Mouse (Mus musculus): Measurements from ENCODE around the gene Acbd4. TPM values are rescaled to one million over a fixed set of nuclear protein-coding genes. Genes with fewer than 3 reads are reported as not detected.
A peak's percentile ranks its signal among the peaks of the same experiment; 100 is the strongest.

Acbd4 gene
- polyA plus RNA-seq, 1 experiment = 46.5 TPM

DNA sequence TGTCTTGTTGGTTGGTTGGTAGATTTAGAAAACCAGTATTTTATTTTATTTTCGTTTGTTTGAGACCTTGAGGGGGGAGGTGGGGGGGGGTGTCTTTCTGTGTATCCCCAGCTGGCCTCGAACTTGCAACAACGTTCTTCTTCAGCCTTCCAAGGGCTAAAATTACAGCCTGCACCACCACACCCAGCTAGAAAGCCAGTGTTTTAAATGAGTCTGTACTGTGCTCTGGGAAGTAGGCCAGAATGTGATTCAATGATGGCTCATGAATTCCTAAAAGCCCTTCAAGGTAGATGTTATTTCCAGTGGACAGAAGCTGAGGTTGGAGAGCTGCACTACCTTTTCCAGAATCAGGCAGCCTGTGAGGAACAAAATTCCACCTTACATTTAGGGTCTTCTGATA lies 32.7 kb downstream of the Acbd4 start:
- 63% methylated on average over 3 of the region's 3 CpGs for WGBS
- no peak for DNase-seq
- Histone ChIP-seq H3K4me3 (replicated peaks; ENCODE audit: extremely low read depth, low read depth, low read length) (no peak overlapping the region), H3K4me1 (ENCODE audit: control insufficient read depth, insufficient read depth, low read length) (peaks cover 11% of the 10 kb centered on the region; the same call in 1 of the 2 replicates)
- TF ChIP-seq CTCF (IDR thresholded peaks at IDR 0.05; ENCODE audit: insufficient read depth, low read length) (no peak), POLR2A (IDR thresholded peaks at IDR 0.05; ENCODE audit: borderline replicate concordance, extremely low read depth, low read depth, low read length) (no peak)

DNA sequence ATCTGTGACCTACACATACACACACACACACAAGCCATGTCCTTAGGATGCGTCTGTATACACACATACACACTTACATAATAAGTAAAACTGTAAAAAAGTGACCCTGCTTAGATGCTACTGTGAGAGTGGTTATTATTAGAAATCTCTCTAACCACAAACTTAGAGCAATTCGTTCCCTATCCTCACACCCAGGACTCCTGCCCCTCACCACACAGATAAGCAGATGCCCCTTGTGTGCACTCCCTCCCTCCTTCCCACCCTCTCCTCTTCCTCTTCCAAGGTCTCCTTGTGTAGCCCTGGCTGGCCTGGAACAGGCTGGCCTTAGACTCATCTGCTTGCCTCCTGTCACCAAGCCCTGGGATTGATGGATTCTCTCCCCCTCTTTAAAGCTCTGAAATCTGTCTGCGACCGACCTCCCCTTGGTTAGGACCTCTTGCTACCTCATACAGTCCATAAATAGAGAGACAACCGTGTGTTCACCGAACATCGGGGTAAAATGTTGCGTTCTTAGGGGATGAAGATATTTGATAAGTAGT lies 34.6 kb downstream of the Acbd4 start:
- TF ChIP-seq POLR2A (IDR thresholded peaks at IDR 0.05; ENCODE audit: borderline replicate concordance, extremely low read depth, low read depth, low read length) (no peak), CTCF (IDR thresholded peaks at IDR 0.05; ENCODE audit: insufficient read depth, low read length) (no peak)
- 80% methylated on average over 8 of the region's 8 CpGs for WGBS

DNA sequence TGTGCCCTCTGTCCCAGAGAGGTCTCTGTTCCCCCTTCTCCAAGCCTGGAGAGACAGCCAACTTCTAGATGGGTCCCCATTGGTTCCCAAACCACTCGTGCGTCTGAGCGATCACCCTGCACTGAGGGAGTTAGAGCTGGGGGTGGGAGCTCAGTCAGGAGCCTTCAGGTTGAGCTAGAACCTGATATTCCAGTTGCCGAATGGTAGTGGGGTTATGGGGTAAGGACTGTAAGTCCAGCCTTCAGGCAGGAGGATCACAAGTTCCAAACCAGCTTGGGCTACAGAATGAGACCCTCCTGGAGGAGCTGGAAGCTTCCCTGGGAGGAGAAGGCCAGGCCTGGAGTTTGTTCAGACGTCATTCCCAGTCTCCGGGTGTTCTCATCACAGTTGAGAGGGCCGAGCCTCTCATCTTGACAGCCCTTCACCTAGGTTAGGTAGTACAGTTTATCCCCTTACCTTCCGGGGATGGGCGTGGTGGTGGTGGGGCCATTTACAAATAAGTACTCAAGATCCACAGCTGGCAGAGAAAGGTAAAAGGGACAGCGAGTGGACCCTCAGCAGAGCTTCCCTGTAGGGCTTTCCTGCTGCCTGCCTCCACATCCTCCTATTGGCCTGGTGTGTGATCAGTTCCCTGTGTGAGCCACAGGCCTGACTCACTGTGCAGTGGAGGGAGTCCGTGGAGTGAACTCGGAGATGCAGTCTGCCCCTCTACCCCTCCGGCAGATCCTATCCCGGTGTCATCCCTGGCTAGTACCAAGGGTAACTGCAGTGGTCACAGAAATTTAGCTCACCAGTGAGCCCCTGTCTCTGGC lies 38.7 kb downstream of the Acbd4 start:
- Histone ChIP-seq H3K4me3 (replicated peaks; ENCODE audit: extremely low read depth, low read depth, low read length) (no peak overlapping the region), H3K4me1 (ENCODE audit: control insufficient read depth, insufficient read depth, low read length) (peaks cover 22% of the 10 kb centered on the region)
- DNase-seq = no peak
- TF ChIP-seq POLR2A (IDR thresholded peaks at IDR 0.05; ENCODE audit: borderline replicate concordance, extremely low read depth, low read depth, low read length) (no peak), CTCF (IDR thresholded peaks at IDR 0.05; ENCODE audit: insufficient read depth, low read length) (no peak)
- WGBS = 69% methylated on average over 14 of the region's 14 CpGs

More for the DNA sequence above, 34.6 kb downstream of the Acbd4 start:
- Histone ChIP-seq H3K4me1 (ENCODE audit: control insufficient read depth, insufficient read depth, low read length) (peaks cover 15% of the 10 kb centered on the region), H3K4me3 (replicated peaks; ENCODE audit: extremely low read depth, low read depth, low read length) (no peak overlapping the region)
- no peak for DNase-seq

DNA sequence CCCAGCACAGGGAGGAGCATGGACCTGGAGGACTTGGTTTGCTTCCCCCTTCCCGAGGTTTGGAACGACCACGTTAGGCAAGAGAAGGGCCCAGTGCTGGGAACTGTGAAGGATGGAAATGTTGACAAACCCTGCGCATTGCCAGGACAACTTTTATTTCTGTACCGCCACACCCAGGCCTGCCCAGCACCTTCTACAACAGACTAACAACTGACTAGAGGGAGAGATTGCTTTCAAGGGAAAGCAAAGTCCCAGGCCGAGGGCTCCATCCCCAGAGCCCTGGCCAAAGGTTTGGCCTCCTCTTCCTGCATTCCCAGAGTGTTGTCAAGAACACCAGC lies 39.2 kb downstream of the Acbd4 start:
- 18% methylated on average over 6 of the region's 6 CpGs for WGBS
- TF ChIP-seq CTCF (IDR thresholded peaks at IDR 0.05; ENCODE audit: insufficient read depth, low read length) = no peak
- TF ChIP-seq POLR2A (IDR thresholded peaks at IDR 0.05; ENCODE audit: borderline replicate concordance, extremely low read depth, low read depth, low read length) = no peak
- H3K4me3 ChIP-seq (replicated peaks; ENCODE audit: extremely low read depth, low read depth, low read length) = no peak overlapping the region
- peaks cover 22% of the 10 kb centered on the region for H3K4me1 ChIP-seq (ENCODE audit: control insufficient read depth, insufficient read depth, low read length)
- peak; percentile 24 for DNase-seq

DNA sequence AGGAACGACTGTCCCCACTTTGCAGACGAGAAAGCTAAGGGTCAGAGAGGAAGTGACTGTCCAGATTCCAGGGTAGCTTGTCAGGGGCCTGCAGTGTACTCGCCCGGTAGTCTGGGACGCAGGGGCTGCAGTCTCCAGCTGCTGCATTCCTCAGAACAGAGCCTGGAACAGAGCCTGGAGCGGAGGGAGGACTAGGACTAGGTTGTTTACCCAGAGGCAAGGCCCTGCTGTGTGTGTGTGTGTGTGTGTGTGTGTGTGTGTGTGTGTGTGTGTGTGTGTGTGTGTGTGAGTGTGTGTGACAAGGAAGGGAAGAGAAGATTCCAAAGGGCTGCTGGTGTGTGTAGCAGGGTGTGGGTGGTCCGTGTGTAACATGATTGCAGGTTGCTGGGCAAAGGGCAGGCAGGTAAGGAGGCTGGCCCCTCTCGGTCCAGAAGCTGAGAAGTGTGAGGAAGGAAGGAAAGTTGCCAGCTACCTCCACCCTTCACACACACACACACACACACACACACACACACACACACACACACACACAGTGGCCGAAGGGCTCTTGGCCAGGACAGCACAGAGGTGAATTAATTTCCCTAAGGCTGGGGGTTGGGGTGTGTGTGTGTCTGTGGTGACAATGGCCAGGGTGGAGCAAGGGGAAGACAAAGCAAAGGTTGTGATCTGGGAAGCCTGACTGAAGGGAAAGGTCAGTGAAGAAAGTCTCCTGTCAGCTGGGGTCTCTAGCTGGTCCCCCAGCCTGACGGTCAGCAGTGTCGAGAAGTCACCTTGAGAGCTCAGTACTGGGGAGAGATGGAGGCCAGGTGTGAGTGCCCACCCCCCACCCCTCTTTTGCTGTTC lies 39.8 kb downstream of the Acbd4 start:
- WGBS = 17% methylated on average over 11 of the region's 11 CpGs
- Histone ChIP-seq H3K4me3 (replicated peaks; ENCODE audit: extremely low read depth, low read depth, low read length) (no peak overlapping the region), H3K4me1 (ENCODE audit: control insufficient read depth, insufficient read depth, low read length) (peaks cover 22% of the 10 kb centered on the region)
- peak; percentile 63 for DNase-seq
- peak; percentile 34; the same call in 1 of the 2 replicates for TF ChIP-seq POLR2A (IDR thresholded peaks at IDR 0.05; ENCODE audit: borderline replicate concordance, extremely low read depth, low read depth, low read length)
- no peak for TF ChIP-seq CTCF (IDR thresholded peaks at IDR 0.05; ENCODE audit: insufficient read depth, low read length)

DNA sequence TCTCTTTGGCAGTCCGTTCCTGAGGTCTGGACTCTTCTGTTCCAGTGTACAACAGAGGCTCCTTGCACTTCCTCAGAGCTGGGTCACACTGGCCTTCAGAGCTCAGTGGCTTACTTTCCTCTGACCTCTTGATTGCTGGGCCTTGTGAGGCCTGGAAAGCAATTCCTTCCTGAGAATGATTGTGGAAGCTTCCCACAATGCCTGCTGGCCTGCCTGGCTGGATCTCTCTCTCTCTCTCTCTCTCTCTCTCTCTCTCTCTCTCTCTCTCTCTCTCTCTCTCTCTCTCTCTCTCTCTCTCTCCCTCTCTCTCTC lies 40.4 kb downstream of the Acbd4 start:
- no peak for TF ChIP-seq POLR2A (IDR thresholded peaks at IDR 0.05; ENCODE audit: borderline replicate concordance, extremely low read depth, low read depth, low read length)
- Histone ChIP-seq H3K4me1 (ENCODE audit: control insufficient read depth, insufficient read depth, low read length) (peaks cover 22% of the 10 kb centered on the region), H3K4me3 (replicated peaks; ENCODE audit: extremely low read depth, low read depth, low read length) (no peak overlapping the region)
- peak; percentile 26 for DNase-seq
- 6% methylated on average over 1 of the region's 1 CpGs for WGBS

DNA sequence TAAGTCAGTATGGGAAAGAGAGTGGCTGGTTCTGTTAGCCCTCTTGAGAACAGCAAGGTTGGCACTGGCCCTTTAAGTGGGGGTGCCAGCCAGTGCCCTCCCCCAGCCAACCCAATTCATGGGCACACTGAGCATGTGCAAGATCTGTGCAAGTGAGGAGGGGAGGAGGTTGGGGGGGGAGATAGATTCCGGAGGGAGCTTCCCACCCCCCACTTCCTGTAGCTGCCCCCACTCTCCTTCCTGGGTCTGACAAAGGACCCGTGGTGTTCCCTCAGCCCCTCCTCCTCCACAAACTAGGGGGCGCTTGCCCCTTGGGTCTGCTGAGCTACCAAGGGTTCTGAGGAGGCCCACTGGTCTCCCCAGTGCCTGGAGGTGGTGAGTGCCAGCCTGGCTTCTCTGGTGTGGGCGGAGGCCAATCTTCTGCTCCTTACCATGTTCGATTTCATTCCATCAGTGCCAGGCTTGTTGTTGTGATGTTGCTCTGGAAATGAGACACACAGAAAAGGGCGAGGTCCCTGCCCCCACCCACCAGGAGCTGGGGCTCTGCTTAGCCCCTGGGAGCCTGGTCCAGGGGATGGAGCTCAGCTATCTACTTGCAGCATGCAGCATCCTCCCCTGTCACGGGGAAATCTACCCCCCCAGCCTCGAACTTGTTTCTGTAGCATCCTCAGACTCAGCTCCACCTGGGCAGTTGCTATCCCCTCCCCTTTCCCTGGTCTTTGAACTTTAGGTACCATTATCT lies 41.1 kb downstream of the Acbd4 start:
- TF ChIP-seq POLR2A (IDR thresholded peaks at IDR 0.05; ENCODE audit: borderline replicate concordance, extremely low read depth, low read depth, low read length) = no peak; the same call in 1 of the 2 replicates
- no peak for TF ChIP-seq CTCF (IDR thresholded peaks at IDR 0.05; ENCODE audit: insufficient read depth, low read length)
- WGBS = 12% methylated on average over 8 of the region's 8 CpGs
- Histone ChIP-seq H3K4me3 (replicated peaks; ENCODE audit: extremely low read depth, low read depth, low read length) (peak overlapping the region; percentile 31), H3K4me1 (ENCODE audit: control insufficient read depth, insufficient read depth, low read length) (peaks cover 22% of the 10 kb centered on the region)
- DNase-seq = peak; percentile 70

DNA sequence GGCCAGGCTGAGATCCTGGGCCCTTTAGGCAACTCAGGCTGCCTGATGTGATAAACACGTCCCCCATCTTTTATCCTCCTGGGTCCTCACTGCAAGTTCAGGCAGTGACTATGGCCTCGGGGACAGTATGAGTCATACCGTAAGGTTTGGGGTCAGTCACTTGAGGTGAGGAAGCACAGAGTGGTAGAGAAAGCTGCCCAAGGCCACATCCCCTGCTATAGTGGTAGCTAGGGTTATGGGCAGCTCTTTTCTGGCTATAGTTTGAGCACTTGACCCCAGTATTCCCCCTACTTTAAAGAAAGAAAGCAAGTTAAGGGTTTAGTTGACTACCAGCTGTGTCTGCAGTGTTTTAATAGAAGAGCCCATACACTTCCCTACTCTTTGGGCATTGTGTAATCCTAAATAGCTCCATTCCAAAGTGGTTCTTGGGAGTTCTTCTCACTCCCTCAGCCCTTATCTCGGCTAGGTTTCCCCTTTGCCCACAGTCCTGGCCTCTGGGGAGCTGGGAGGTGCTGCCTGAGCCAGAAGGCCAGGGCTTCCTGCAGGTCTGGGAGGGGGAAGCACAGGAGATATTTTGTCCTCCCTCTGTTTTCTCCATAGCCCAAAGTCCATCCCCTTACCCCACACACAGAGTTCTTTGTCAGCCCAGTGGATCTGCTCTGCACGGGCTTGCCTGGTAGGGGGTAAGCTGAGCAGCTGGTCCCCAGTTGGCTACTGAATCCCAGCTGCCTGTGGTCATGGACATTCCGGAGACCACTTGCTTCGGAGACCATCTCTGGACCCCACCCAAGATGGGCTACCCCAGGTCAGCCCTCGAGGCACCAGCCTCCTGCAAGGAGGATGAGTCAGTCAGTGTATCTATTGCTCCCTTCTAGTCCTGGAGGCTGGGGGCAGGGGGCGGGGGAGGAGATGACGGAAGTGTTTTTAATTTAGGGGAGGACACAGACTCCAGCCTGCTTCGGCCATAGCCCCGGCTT lies 43.1 kb downstream of the Acbd4 start:
- peaks cover 22% of the 10 kb centered on the region for H3K4me1 ChIP-seq (ENCODE audit: control insufficient read depth, insufficient read depth, low read length)
- DNase-seq = no peak
- TF ChIP-seq CTCF (IDR thresholded peaks at IDR 0.05; ENCODE audit: insufficient read depth, low read length) (no peak), POLR2A (IDR thresholded peaks at IDR 0.05; ENCODE audit: borderline replicate concordance, extremely low read depth, low read depth, low read length) (no peak)
- no peak overlapping the region for H3K4me3 ChIP-seq (replicated peaks; ENCODE audit: extremely low read depth, low read depth, low read length)
- WGBS = 55% methylated on average over 12 of the region's 12 CpGs
